Mouse (Mus musculus): Measurements from ENCODE around the gene Tmem87a. TPM values are rescaled to one million over a fixed set of nuclear protein-coding genes. Genes with fewer than 3 reads are reported as not detected.

Gene Tmem87a
- total RNA-seq (2012; rRNA removed) = 71.0 and 71.7 TPM in 2 replicates

- Histone ChIP-seq H3K36me3 (ENCODE audit: control insufficient read depth, insufficient read depth, low read length, poor library complexity, severe bottlenecking) (no peaks in the 10 kb centered on the region), H3K9me3 (ENCODE audit: control insufficient read depth, insufficient read depth, low read depth, low read length) (no peaks in the 10 kb centered on the region), H3K27ac (ENCODE audit: insufficient read depth, low read depth, low read length, poor library complexity, severe bottlenecking) (peak within 1 kb of the TSS; percentile 83), H3K4me3 (ENCODE audit: insufficient read depth in 1 of 2, low read depth in 1 of 2, low read length in 2 of 2, poor library complexity in 1 of 2, severe bottlenecking in 1 of 2) (peak within 1 kb of the TSS; percentile 96 to 100), H3K4me1 (ENCODE audit: control insufficient read depth in 2 of 2, insufficient read depth in 2 of 2, low read length in 2 of 2, poor library complexity in 1 of 2) (peaks cover 0 to 2% of the 10 kb centered on the region in 2 experiments; a peak in 1 of 4 replicates), H3K9ac (ENCODE audit: insufficient read depth, low read depth, low read length, poor library complexity, severe bottlenecking) (peak within 1 kb of the TSS; percentile 97)
- DNase-seq (ENCODE audit: low read depth, low spot score) = peak; percentile 97
- TF ChIP-seq HCFC1 (IDR thresholded peaks at IDR 0.05; ENCODE audit: borderline replicate concordance, insufficient read depth, low read length) (0 out of 2 replicates have a peak, but pooled peaks have one; percentile 72), MAFK (IDR thresholded peaks at IDR 0.05; ENCODE audit: insufficient read depth, low read depth, low read length) (no peak)
- in situ Hi-C loops (cut with MboI; ENCODE audit: low sequenced_read_pairs in 2 of 2, unreplicated experiment in 2 of 2) = no loop called here
These were observed at the start of gene Tmem87a for GRCm38 (mm10) chr2:120403986-120404822. Gene Tmem87a, minus strand, starts transcription at chr2:120404113.

DNA sequence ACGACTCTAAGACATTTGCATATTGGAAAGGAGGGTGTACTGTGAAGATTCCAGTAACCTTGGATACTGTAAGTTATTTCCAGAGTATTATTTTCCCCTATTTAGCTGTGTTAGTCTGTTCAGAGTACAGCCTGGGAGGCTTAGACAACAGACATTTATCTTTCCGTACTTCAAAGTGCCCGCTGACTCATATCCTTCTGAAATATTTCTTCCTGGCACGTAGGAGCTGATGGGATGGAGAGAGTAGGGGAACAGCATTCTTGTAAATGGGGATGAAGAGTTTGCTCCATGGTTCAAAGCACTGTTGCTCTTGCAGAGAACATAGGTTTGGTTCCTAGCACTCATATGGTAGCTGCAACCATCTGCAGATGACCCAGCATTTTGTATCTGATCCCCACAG is 48.7 kb upstream of the Tmem87a start:
- H3K27ac ChIP-seq (ENCODE audit: insufficient read depth, low read depth, low read length, poor library complexity, severe bottlenecking) = no peak overlapping the region
- no peak for TF ChIP-seq MAFK (IDR thresholded peaks at IDR 0.05; ENCODE audit: insufficient read depth, low read depth, low read length)
- no peak for DNase-seq (ENCODE audit: low read depth, low spot score)
- no peaks in the 10 kb centered on the region for H3K36me3 ChIP-seq (ENCODE audit: control insufficient read depth, insufficient read depth, low read length, poor library complexity, severe bottlenecking)
- no peak overlapping the region for H3K9ac ChIP-seq (ENCODE audit: insufficient read depth, low read depth, low read length, poor library complexity, severe bottlenecking)
- H3K4me3 ChIP-seq (ENCODE audit: insufficient read depth in 1 of 2, low read depth in 1 of 2, low read length in 2 of 2, poor library complexity in 1 of 2, severe bottlenecking in 1 of 2) = no peak overlapping the region
- no peaks in the 10 kb centered on the region for H3K4me1 ChIP-seq (ENCODE audit: control insufficient read depth in 2 of 2, insufficient read depth in 2 of 2, low read length in 2 of 2, poor library complexity in 1 of 2)
- in situ Hi-C loops (cut with MboI; ENCODE audit: low sequenced_read_pairs in 2 of 2, unreplicated experiment in 2 of 2) = no loop called here
- no peaks in the 10 kb centered on the region for H3K9me3 ChIP-seq (ENCODE audit: control insufficient read depth, insufficient read depth, low read depth, low read length)

DNA sequence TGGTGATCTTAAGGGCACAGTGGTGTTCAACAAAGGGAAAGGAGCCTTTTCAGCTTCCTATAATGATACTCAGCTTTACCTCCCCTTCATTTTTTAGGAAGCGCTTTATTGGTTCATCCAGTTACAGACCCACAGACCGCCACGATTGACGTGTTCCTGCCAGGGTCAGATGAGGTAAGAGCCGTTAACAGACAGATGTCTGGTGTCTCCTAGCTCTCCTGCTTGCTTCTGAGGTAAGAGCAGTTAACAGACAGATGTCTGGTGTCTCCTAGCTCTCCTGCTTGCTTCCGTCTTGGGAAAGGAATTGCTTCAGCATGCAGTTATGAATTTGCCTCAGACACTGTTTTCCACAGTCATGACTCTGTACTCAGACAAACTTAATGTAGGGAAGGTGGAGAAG is 46.8 kb upstream of the Tmem87a start:
- no peaks in the 10 kb centered on the region for H3K9me3 ChIP-seq (ENCODE audit: control insufficient read depth, insufficient read depth, low read depth, low read length)
- H3K4me3 ChIP-seq (ENCODE audit: insufficient read depth in 1 of 2, low read depth in 1 of 2, low read length in 2 of 2, poor library complexity in 1 of 2, severe bottlenecking in 1 of 2) = no peak overlapping the region
- no peaks in the 10 kb centered on the region for H3K4me1 ChIP-seq (ENCODE audit: control insufficient read depth in 2 of 2, insufficient read depth in 2 of 2, low read length in 2 of 2, poor library complexity in 1 of 2)
- no peak overlapping the region for H3K27ac ChIP-seq (ENCODE audit: insufficient read depth, low read depth, low read length, poor library complexity, severe bottlenecking)
- no peaks in the 10 kb centered on the region for H3K36me3 ChIP-seq (ENCODE audit: control insufficient read depth, insufficient read depth, low read length, poor library complexity, severe bottlenecking)
- in situ Hi-C loops (cut with MboI; ENCODE audit: low sequenced_read_pairs in 2 of 2, unreplicated experiment in 2 of 2) = no loop called here
- DNase-seq (ENCODE audit: low read depth, low spot score) = no peak
- H3K9ac ChIP-seq (ENCODE audit: insufficient read depth, low read depth, low read length, poor library complexity, severe bottlenecking) = no peak overlapping the region
- TF ChIP-seq ZNF384 (IDR thresholded peaks at IDR 0.05; ENCODE audit: low read depth, low read length) = no peak
- TF ChIP-seq MAFK (IDR thresholded peaks at IDR 0.05; ENCODE audit: insufficient read depth, low read depth, low read length) = no peak
- TF ChIP-seq ZC3H11A (IDR thresholded peaks at IDR 0.05; ENCODE audit: borderline replicate concordance, low read depth, low read length) = no peak
- TF ChIP-seq HCFC1 (IDR thresholded peaks at IDR 0.05; ENCODE audit: borderline replicate concordance, insufficient read depth, low read length) = no peak
- TF ChIP-seq CHD2 (IDR thresholded peaks at IDR 0.05; ENCODE audit: low read depth, low read length) = no peak

- TF ChIP-seq HCFC1 (IDR thresholded peaks at IDR 0.05; ENCODE audit: borderline replicate concordance, insufficient read depth, low read length) (no peak), ZC3H11A (IDR thresholded peaks at IDR 0.05; ENCODE audit: borderline replicate concordance, low read depth, low read length) (no peak), ZNF384 (IDR thresholded peaks at IDR 0.05; ENCODE audit: low read depth, low read length) (no peak), CHD2 (IDR thresholded peaks at IDR 0.05; ENCODE audit: low read depth, low read length) (no peak), MAFK (IDR thresholded peaks at IDR 0.05; ENCODE audit: insufficient read depth, low read depth, low read length) (no peak)
- DNase-seq (ENCODE audit: low read depth, low spot score) = no peak
- no peak overlapping the region for H3K9ac ChIP-seq (ENCODE audit: insufficient read depth, low read depth, low read length, poor library complexity, severe bottlenecking)
These were observed 43.4 kb upstream of the Tmem87a start for GRCm38 (mm10) chr2:120447306-120447705.

GRCm38 (mm10) chr2:120446373-120446772 is 42.5 kb upstream of the Tmem87a start:
- H3K27ac ChIP-seq (ENCODE audit: insufficient read depth, low read depth, low read length, poor library complexity, severe bottlenecking) = no peak overlapping the region
- in situ Hi-C loops (cut with MboI; ENCODE audit: low sequenced_read_pairs in 2 of 2, unreplicated experiment in 2 of 2) = no loop called here
- no peaks in the 10 kb centered on the region for H3K36me3 ChIP-seq (ENCODE audit: control insufficient read depth, insufficient read depth, low read length, poor library complexity, severe bottlenecking)
- H3K4me3 ChIP-seq (ENCODE audit: insufficient read depth in 1 of 2, low read depth in 1 of 2, low read length in 2 of 2, poor library complexity in 1 of 2, severe bottlenecking in 1 of 2) = no peak overlapping the region
- DNase-seq (ENCODE audit: low read depth, low spot score) = no peak
- H3K9ac ChIP-seq (ENCODE audit: insufficient read depth, low read depth, low read length, poor library complexity, severe bottlenecking) = no peak overlapping the region
- no peaks in the 10 kb centered on the region for H3K4me1 ChIP-seq (ENCODE audit: control insufficient read depth in 2 of 2, insufficient read depth in 2 of 2, low read length in 2 of 2, poor library complexity in 1 of 2)
- no peaks in the 10 kb centered on the region for H3K9me3 ChIP-seq (ENCODE audit: control insufficient read depth, insufficient read depth, low read depth, low read length)
- TF ChIP-seq ZNF384 (IDR thresholded peaks at IDR 0.05; ENCODE audit: low read depth, low read length) (no peak), HCFC1 (IDR thresholded peaks at IDR 0.05; ENCODE audit: borderline replicate concordance, insufficient read depth, low read length) (no peak), MAFK (IDR thresholded peaks at IDR 0.05; ENCODE audit: insufficient read depth, low read depth, low read length) (no peak), CHD2 (IDR thresholded peaks at IDR 0.05; ENCODE audit: low read depth, low read length) (no peak), ZC3H11A (IDR thresholded peaks at IDR 0.05; ENCODE audit: borderline replicate concordance, low read depth, low read length) (no peak)

More at GRCm38 (mm10) chr2:120447306-120447705, 43.4 kb upstream of the Tmem87a start:
- in situ Hi-C loops (cut with MboI; ENCODE audit: low sequenced_read_pairs in 2 of 2, unreplicated experiment in 2 of 2) = no loop called here
- no peaks in the 10 kb centered on the region for H3K9me3 ChIP-seq (ENCODE audit: control insufficient read depth, insufficient read depth, low read depth, low read length)
- H3K4me3 ChIP-seq (ENCODE audit: insufficient read depth in 1 of 2, low read depth in 1 of 2, low read length in 2 of 2, poor library complexity in 1 of 2, severe bottlenecking in 1 of 2) = no peak overlapping the region
- H3K4me1 ChIP-seq (ENCODE audit: control insufficient read depth in 2 of 2, insufficient read depth in 2 of 2, low read length in 2 of 2, poor library complexity in 1 of 2) = no peaks in the 10 kb centered on the region
- no peaks in the 10 kb centered on the region for H3K36me3 ChIP-seq (ENCODE audit: control insufficient read depth, insufficient read depth, low read length, poor library complexity, severe bottlenecking)
- H3K27ac ChIP-seq (ENCODE audit: insufficient read depth, low read depth, low read length, poor library complexity, severe bottlenecking) = no peak overlapping the region
